Mouse (Mus musculus): ENCODE data around the gene Zfp213. TPM values are rescaled to one million over a fixed set of nuclear protein-coding genes. Genes with fewer than 3 reads are reported as not detected.
"Not testable (repeated sequence)": the region's sequence is repeated elsewhere in the genome, so short reads cannot be mapped to it uniquely, and the experiment has no call there.

Gene Zfp213
- polyA plus RNA-seq, 1 experiment from 2014 or later: 26.6 TPM

GRCm38 (mm10) chr17:23533591-23534490 is 30.2 kb downstream of the Zfp213 start:
- H3K27me3 ChIP-seq: peaks cover 35% of the 10 kb centered on the region
- H3K4me3 ChIP-seq (replicated peaks); H3K9me3 ChIP-seq; H3K4me2 ChIP-seq; ATAC-seq (ENCODE audit: insufficient number of reproducible peaks, insufficient read depth, low FRiP score, low TSS enrichment, low read depth); H3K36me3 ChIP-seq; H3K9ac ChIP-seq (replicated peaks); H3K27ac ChIP-seq; H3K4me1 ChIP-seq (replicated peaks): not testable (repeated sequence)
- 5% methylated on average over 12 of the region's 23 CpGs for WGBS

DNA sequence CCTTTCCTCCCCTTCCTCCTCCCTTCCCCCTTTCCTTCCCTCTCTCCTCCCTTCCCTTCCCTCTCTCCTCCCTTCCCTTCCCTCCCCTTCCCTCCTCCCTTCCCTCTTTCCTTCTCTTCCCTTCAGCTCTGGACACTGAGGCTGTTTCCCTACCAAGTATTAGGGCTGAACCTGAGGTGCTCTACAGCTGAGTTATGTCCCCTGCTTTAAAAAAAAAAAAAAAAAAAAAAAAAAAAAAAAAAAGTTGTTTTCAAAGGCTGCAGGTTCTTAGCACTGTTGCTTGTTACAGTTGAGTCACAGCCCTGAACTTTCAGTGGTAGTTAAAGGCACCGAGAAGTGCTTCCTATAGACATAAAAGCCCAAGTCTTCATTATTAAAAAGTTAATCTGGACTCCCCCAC is 32.6 kb downstream of the Zfp213 start:
- not testable (repeated sequence) for H3K4me2 ChIP-seq; H3K9me3 ChIP-seq; ATAC-seq (ENCODE audit: insufficient number of reproducible peaks, insufficient read depth, low FRiP score, low TSS enrichment, low read depth); H3K4me1 ChIP-seq (replicated peaks); H3K27ac ChIP-seq; H3K36me3 ChIP-seq; H3K9ac ChIP-seq (replicated peaks); H3K4me3 ChIP-seq (replicated peaks)
- H3K27me3 ChIP-seq: peaks cover 13% of the 10 kb centered on the region
- WGBS: 17% methylated on average over 1 of the region's 1 CpGs

DNA sequence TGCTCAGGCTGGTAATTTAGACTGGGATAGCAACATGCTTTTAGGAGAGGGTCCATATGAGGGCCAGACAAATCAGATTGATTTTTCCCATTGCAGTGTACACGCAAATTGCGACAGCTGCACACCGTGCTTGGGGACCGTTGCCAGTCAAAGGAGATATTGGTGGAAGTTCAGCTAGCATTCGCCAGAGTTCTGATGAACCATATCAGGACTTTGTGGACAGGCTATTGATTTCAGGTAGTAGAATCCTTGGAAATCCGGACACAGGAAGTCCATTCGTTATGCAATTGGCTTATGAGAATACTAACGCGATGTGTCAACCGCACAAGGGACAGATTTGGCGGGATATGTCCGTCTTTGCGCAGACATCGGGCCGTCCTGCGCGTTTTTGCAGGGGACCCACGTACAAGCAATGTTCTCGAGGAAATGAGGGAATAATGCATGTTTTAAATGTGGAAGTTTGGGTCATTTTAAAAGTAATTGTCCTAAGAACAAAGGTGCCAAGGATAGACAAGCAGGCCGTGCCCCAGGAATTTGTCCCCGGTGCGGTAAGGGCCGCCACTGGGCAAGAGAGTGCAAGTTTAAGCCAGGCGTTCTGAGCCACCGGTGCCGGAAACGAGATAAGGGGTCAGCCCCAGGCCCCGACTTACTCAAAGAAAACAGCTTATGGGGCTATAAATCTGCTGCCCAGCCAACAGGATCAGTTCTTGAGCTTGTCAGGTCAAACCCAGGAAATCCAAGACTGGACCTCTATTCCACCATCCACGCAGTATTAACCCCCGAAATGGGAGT is 40.9 kb downstream of the Zfp213 start:
- not testable (repeated sequence) for H3K9me3 ChIP-seq; ATAC-seq (ENCODE audit: insufficient number of reproducible peaks, insufficient read depth, low FRiP score, low TSS enrichment, low read depth); H3K4me2 ChIP-seq; H3K27ac ChIP-seq; H3K36me3 ChIP-seq; H3K9ac ChIP-seq (replicated peaks); H3K4me1 ChIP-seq (replicated peaks); H3K27me3 ChIP-seq; H3K4me3 ChIP-seq (replicated peaks)
- WGBS: 67% methylated on average over 30 of the region's 30 CpGs

DNA sequence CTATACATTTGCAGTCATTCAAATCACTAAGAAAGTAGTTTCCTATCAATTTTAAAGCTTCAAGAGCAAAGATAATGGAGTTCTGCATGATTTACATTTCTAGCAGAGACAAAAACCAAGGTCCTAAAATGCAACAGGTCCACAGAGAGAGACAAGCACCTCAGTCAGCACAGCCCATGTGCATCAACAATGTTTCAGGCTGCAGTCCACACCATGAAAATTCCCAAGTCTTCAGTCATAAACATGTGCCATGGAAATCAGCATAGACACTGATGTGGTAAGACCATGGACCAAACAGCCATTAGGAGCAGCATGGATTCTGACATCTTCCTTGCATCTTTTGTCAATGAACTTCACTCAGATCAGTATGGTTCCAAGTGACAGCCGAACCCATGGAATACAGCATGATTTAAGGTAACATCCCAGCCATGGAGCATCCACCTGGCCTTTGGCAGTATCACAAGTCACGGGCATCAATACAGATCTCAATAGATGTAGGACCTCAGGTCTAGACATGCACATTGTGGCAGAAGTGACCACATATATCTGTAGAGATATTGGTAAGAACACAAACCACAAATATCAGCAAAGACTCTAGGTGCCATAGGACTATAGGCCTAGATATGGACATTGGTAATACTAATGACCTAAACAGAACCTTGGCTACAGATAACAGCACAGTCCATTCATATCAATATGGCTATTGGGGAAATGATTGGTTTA is 45.2 kb downstream of the Zfp213 start:
- no peak overlapping the region for H3K4me2 ChIP-seq
- no peak overlapping the region for H3K27ac ChIP-seq
- peaks cover 5% of the 10 kb centered on the region; the same call in 1 of the 2 replicates for H3K9me3 ChIP-seq
- no peaks in the 10 kb centered on the region for H3K4me1 ChIP-seq (replicated peaks)
- no peak overlapping the region for H3K4me3 ChIP-seq (replicated peaks)
- no peaks in the 10 kb centered on the region; the same call in 1 of the 2 replicates for H3K27me3 ChIP-seq
- peak; percentile 52; the same call in 1 of the 2 replicates for ATAC-seq (ENCODE audit: insufficient number of reproducible peaks, insufficient read depth, low FRiP score, low TSS enrichment, low read depth)
- no peaks in the 10 kb centered on the region for H3K36me3 ChIP-seq
- 69% methylated on average over 2 of the region's 2 CpGs for WGBS
- H3K9ac ChIP-seq (replicated peaks): no peak overlapping the region

Other genes with a start within 250 kb of the Zfp213 start
- gene Vmn2r115, start 220.5 kb downstream of the Zfp213 start, polyA plus RNA-seq (2016; fragmentation: Nextera tagmentation; extraction: Ambion mirVana): not detected in 2 replicates
- not detected in 2 replicates for gene Vmn2r116, start 179.6 kb downstream of the Zfp213 start, polyA plus RNA-seq (2016; fragmentation: Nextera tagmentation; extraction: Ambion mirVana)
- not detected in 2 replicates for gene Vmn2r117, start 84.5 kb downstream of the Zfp213 start, polyA plus RNA-seq (2016; fragmentation: Nextera tagmentation; extraction: Ambion mirVana)
- gene Zfp13, start 35.2 kb upstream of the Zfp213 start, polyA plus RNA-seq (2016; fragmentation: Nextera tagmentation; extraction: Ambion mirVana): 22.0 and 25.5 TPM in 2 replicates
- 0.37 and 0.45 TPM in 2 replicates for gene Zscan10, start 36.6 kb upstream of the Zfp213 start, polyA plus RNA-seq (2016; fragmentation: Nextera tagmentation; extraction: Ambion mirVana)
- gene Mmp25, start 81.0 kb upstream of the Zfp213 start, polyA plus RNA-seq (2016; fragmentation: Nextera tagmentation; extraction: Ambion mirVana): 0.92 and 0.99 TPM in 2 replicates
- 1.2 and 1.3 TPM in 2 replicates for gene Bicdl2, start 96.3 kb upstream of the Zfp213 start, polyA plus RNA-seq (2016; fragmentation: Nextera tagmentation; extraction: Ambion mirVana)
- gene Hcfc1r1, start 109.4 kb upstream of the Zfp213 start, polyA plus RNA-seq (2016; fragmentation: Nextera tagmentation; extraction: Ambion mirVana): 48.6 and 51.7 TPM in 2 replicates
- 55.1 and 56.3 TPM in 2 replicates for gene Thoc6, start 109.6 kb upstream of the Zfp213 start, polyA plus RNA-seq (2016; fragmentation: Nextera tagmentation; extraction: Ambion mirVana)
- 5.7 and 7.6 TPM in 2 replicates for gene Tnfrsf12a, start 113.2 kb upstream of the Zfp213 start, polyA plus RNA-seq (2016; fragmentation: Nextera tagmentation; extraction: Ambion mirVana)
- gene Cldn6, start 115.0 kb upstream of the Zfp213 start, polyA plus RNA-seq (2016; fragmentation: Nextera tagmentation; extraction: Ambion mirVana): 19.9 and 22.7 TPM in 2 replicates
- 5.6 and 6.4 TPM in 2 replicates for gene Cldn9, start 119.8 kb upstream of the Zfp213 start, polyA plus RNA-seq (2016; fragmentation: Nextera tagmentation; extraction: Ambion mirVana)
- 1.8 and 2.5 TPM in 2 replicates for gene 1520401A03Rik, start 158.5 kb upstream of the Zfp213 start, polyA plus RNA-seq (2016; fragmentation: Nextera tagmentation; extraction: Ambion mirVana)
- gene Pkmyt1, start 162.1 kb upstream of the Zfp213 start, polyA plus RNA-seq (2016; fragmentation: Nextera tagmentation; extraction: Ambion mirVana): 49.1 and 53.1 TPM in 2 replicates
- 11.6 and 13.6 TPM in 2 replicates for gene Paqr4, start 176.6 kb upstream of the Zfp213 start, polyA plus RNA-seq (2016; fragmentation: Nextera tagmentation; extraction: Ambion mirVana)
- 30.0 and 34.8 TPM in 2 replicates for gene Kremen2, start 181.6 kb upstream of the Zfp213 start, polyA plus RNA-seq (2016; fragmentation: Nextera tagmentation; extraction: Ambion mirVana)
- 136 and 140 TPM in 2 replicates for gene Flywch1, start 207.4 kb upstream of the Zfp213 start, polyA plus RNA-seq (2016; fragmentation: Nextera tagmentation; extraction: Ambion mirVana)
- 71.0 and 76.7 TPM in 2 replicates for gene Flywch2, start 221.8 kb upstream of the Zfp213 start, polyA plus RNA-seq (2016; fragmentation: Nextera tagmentation; extraction: Ambion mirVana)
- gene Srrm2, start 226.3 kb upstream of the Zfp213 start, polyA plus RNA-seq (2016; fragmentation: Nextera tagmentation; extraction: Ambion mirVana): 639 and 703 TPM in 2 replicates

All from limb, embryonic 12.5 days (tissue).